Mouse (Mus musculus) C2C12 (cell line): Measurements from ENCODE around the gene Ypel2.

ENCODE experiments used
- CTCF ChIP-seq: IDR thresholded peaks from one replicate; pipeline ENCODE4 v1.5.1; 2011; ENCODE audit not compliant: control insufficient read depth, insufficient read depth, insufficient read length
- MAX ChIP-seq: IDR thresholded peaks from one replicate; pipeline ENCODE4 v1.6.1; 2011; ENCODE audit warnings: mild to moderate bottlenecking, control low read depth
- USF1 ChIP-seq: IDR thresholded peaks from one replicate; pipeline ENCODE4 v1.6.1; 2011; ENCODE audit warnings: low read depth, mild to moderate bottlenecking, control low read depth, moderate library complexity

DNA sequence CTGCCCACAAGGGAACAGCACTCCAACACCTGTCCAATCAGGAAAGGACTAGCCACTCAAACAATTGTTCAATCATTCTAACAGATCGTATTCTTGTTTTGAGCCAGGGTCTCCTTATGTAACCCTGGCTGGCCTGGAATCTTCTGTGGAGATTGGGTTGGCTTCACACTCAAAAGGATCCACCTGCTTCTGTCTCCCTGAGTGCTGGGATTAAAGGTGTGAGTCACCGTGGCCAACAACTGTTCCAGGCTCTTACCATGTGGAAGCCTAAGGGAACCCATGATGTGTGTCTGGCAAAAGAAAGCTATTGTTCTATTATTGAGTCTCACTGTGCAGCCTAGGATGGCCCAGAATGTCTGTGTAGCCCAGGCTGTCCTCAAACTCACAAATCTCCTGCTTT lies 71.5 kb downstream of the Ypel2 start:
- TF ChIP-seq CTCF (no peak), USF1 (no peak), MAX (no peak)
